Mouse (Mus musculus): ENCODE measurements around the gene Parp2. TPM values are rescaled to one million over a fixed set of nuclear protein-coding genes. Genes with fewer than 3 reads are reported as not detected.

Parp2 gene
- polyA plus RNA-seq, 1 experiment from 2014 or later, result 75.8 TPM

GRCm38 (mm10) chr14:50869889-50870804 is 62.5 kb downstream of the Parp2 start, which contains the start of gene Tep1:
TSS of gene Tep1 (minus strand) at chr14:50870560.
- peak within 1 kb of the TSS; percentile 65 for H3K4me2 ChIP-seq (ENCODE audit: low read depth, low read length)
- H3K36me3 ChIP-seq (replicated peaks; ENCODE audit: control insufficient read depth, insufficient read depth, low read depth, low read length), result no peaks in the 10 kb centered on the region
- ATAC-seq (replicated peaks; ENCODE audit: insufficient number of reproducible peaks, low FRiP score, low TSS enrichment, low read depth) (peak; percentile 91), DNase-seq (ENCODE audit: low spot score) (peak; percentile 63)
- no peak within 1 kb of the TSS for H3K27ac ChIP-seq (replicated peaks; ENCODE audit: low read depth, low read length)
- H3K9me3 ChIP-seq (replicated peaks; ENCODE audit: control insufficient read depth, low read length), result no peaks in the 10 kb centered on the region
- 7% methylated on average over 28 of the region's 32 CpGs for WGBS
- H3K4me3 ChIP-seq (ENCODE audit: low read depth, low read length), result peak within 1 kb of the TSS; percentile 53
- H3K9ac ChIP-seq (replicated peaks; ENCODE audit: low read length), result peak within 1 kb of the TSS; percentile 71
- no peaks in the 10 kb centered on the region for H3K27me3 ChIP-seq (ENCODE audit: control insufficient read depth, insufficient read depth, low read length)
- H3K4me1 ChIP-seq (ENCODE audit: control insufficient read depth, insufficient read depth, low read length), result no peaks in the 10 kb centered on the region

- Histone ChIP-seq H3K4me1 (ENCODE audit: control insufficient read depth, insufficient read depth, low read length) (no peaks in the 10 kb centered on the region), H3K4me3 (ENCODE audit: low read depth, low read length) (peak overlapping the region; percentile 53), H3K27me3 (ENCODE audit: control insufficient read depth, insufficient read depth, low read length) (no peaks in the 10 kb centered on the region), H3K36me3 (replicated peaks; ENCODE audit: control insufficient read depth, insufficient read depth, low read depth, low read length) (no peaks in the 10 kb centered on the region), H3K9ac (replicated peaks; ENCODE audit: low read length) (peak overlapping the region; percentile 71), H3K4me2 (ENCODE audit: low read depth, low read length) (peak overlapping the region; percentile 65), H3K9me3 (replicated peaks; ENCODE audit: control insufficient read depth, low read length) (no peaks in the 10 kb centered on the region), H3K27ac (replicated peaks; ENCODE audit: low read depth, low read length) (no peak overlapping the region)
- ATAC-seq (replicated peaks; ENCODE audit: insufficient number of reproducible peaks, low FRiP score, low TSS enrichment, low read depth) (no peak), DNase-seq (ENCODE audit: low spot score) (no peak)
- 32% methylated on average over 5 of the region's 5 CpGs for WGBS
Observed at GRCm38 (mm10) chr14:50870805-50871143, 63.1 kb downstream of the Parp2 start.

Other genes starting within 250 kb of the Parp2 start
- gene Olfr744, start 193.0 kb upstream of the Parp2 start, polyA plus RNA-seq (2014; fragmentation: Nextera tagmentation; extraction: Ambion mirVana), result not detected in 2 replicates
- not detected in 2 replicates for gene Olfr745, start 168.5 kb upstream of the Parp2 start, polyA plus RNA-seq (2014; fragmentation: Nextera tagmentation; extraction: Ambion mirVana)
- not detected in 2 replicates for gene Olfr746, start 160.8 kb upstream of the Parp2 start, polyA plus RNA-seq (2014; fragmentation: Nextera tagmentation; extraction: Ambion mirVana)
- gene Olfr747, start 114.6 kb upstream of the Parp2 start, polyA plus RNA-seq (2014; fragmentation: Nextera tagmentation; extraction: Ambion mirVana), result not detected in 2 replicates
- not detected in 2 replicates for gene Olfr748, start 100.5 kb upstream of the Parp2 start, polyA plus RNA-seq (2014; fragmentation: Nextera tagmentation; extraction: Ambion mirVana)
- gene Olfr749, start 62.7 kb upstream of the Parp2 start, polyA plus RNA-seq (2014; fragmentation: Nextera tagmentation; extraction: Ambion mirVana), result not detected in 2 replicates
- gene Ttc5, start 22.3 kb upstream of the Parp2 start, polyA plus RNA-seq (2014; fragmentation: Nextera tagmentation; extraction: Ambion mirVana), result 88.7 and 93.8 TPM in 2 replicates
- gene Ccnb1ip1, start 109 bp upstream of the Parp2 start, polyA plus RNA-seq (2014; fragmentation: Nextera tagmentation; extraction: Ambion mirVana), result not detected in 2 replicates
- 5.3 and 5.5 TPM in 2 replicates for gene Tep1, start 62.7 kb downstream of the Parp2 start, polyA plus RNA-seq (2014; fragmentation: Nextera tagmentation; extraction: Ambion mirVana)
- 0.15 TPM in 1 of 2 replicates, not detected in the other for gene Klhl33, start 89.7 kb downstream of the Parp2 start, polyA plus RNA-seq (2014; fragmentation: Nextera tagmentation; extraction: Ambion mirVana)
- gene Osgep, start 117.1 kb downstream of the Parp2 start, polyA plus RNA-seq (2014; fragmentation: Nextera tagmentation; extraction: Ambion mirVana), result 188 and 208 TPM in 2 replicates
- gene Apex1, start 117.1 kb downstream of the Parp2 start, polyA plus RNA-seq (2014; fragmentation: Nextera tagmentation; extraction: Ambion mirVana), result 471 and 486 TPM in 2 replicates
- gene Pip4p1, start 123.0 kb downstream of the Parp2 start, polyA plus RNA-seq (2014; fragmentation: Nextera tagmentation; extraction: Ambion mirVana), result 49.1 and 52.4 TPM in 2 replicates
- 72.0 and 72.8 TPM in 2 replicates for gene Pnp, start 123.2 kb downstream of the Parp2 start, polyA plus RNA-seq (2014; fragmentation: Nextera tagmentation; extraction: Ambion mirVana)
- gene Gm49342, start 136.7 kb downstream of the Parp2 start, polyA plus RNA-seq (2014; fragmentation: Nextera tagmentation; extraction: Ambion mirVana), result not detected in 2 replicates
- 0.36 and 0.47 TPM in 2 replicates for gene Pnp2, start 148.2 kb downstream of the Parp2 start, polyA plus RNA-seq (2014; fragmentation: Nextera tagmentation; extraction: Ambion mirVana)
- gene Rnase10, start 199.9 kb downstream of the Parp2 start, polyA plus RNA-seq (2014; fragmentation: Nextera tagmentation; extraction: Ambion mirVana), result 0.13 TPM in 1 of 2 replicates, not detected in the other
- gene Rnase9, start 234.0 kb downstream of the Parp2 start, polyA plus RNA-seq (2014; fragmentation: Nextera tagmentation; extraction: Ambion mirVana), result not detected in 2 replicates
- not detected in 2 replicates for gene Rnase11, start 242.3 kb downstream of the Parp2 start, polyA plus RNA-seq (2014; fragmentation: Nextera tagmentation; extraction: Ambion mirVana)
- gene Rnase12, start 249.8 kb downstream of the Parp2 start, polyA plus RNA-seq (2014; fragmentation: Nextera tagmentation; extraction: Ambion mirVana), result not detected in 2 replicates

Data from embryonic facial prominence, embryonic 11.5 days (tissue).